Mouse (Mus musculus): Measurements from ENCODE around the gene Plxna2.

Gene Plxna2

GRCm38 (mm10) chr1:194617918-194618317 lies at the start of gene Plxna2:
TSS of gene Plxna2 (plus strand) at chr1:194618218.
- no peak for DNase-seq (ENCODE audit: low read depth, low spot score)

- DNase-seq (ENCODE audit: low read depth, low spot score), result no peak
These were observed 44.1 kb upstream of the Plxna2 start for GRCm38 (mm10) chr1:194573870-194574269.

GRCm38 (mm10) chr1:194578270-194578669 lies 39.7 kb upstream of the Plxna2 start:
- DNase-seq (ENCODE audit: low read depth, low spot score), result no peak

- DNase-seq (ENCODE audit: low read depth, low spot score), result no peak
These were observed 37.5 kb upstream of the Plxna2 start for GRCm38 (mm10) chr1:194580539-194580938.

- DNase-seq (ENCODE audit: low read depth, low spot score), result no peak
These were observed 31.3 kb upstream of the Plxna2 start for GRCm38 (mm10) chr1:194586670-194587069.

- DNase-seq (ENCODE audit: low read depth, low spot score), result no peak
These were observed 30.5 kb upstream of the Plxna2 start for GRCm38 (mm10) chr1:194587532-194587931.

GRCm38 (mm10) chr1:194587956-194588668 lies 29.9 kb upstream of the Plxna2 start:
- no peak for DNase-seq (ENCODE audit: low read depth, low spot score)

GRCm38 (mm10) chr1:194588711-194589451 lies 29.1 kb upstream of the Plxna2 start:
- DNase-seq (ENCODE audit: low read depth, low spot score), result no peak

GRCm38 (mm10) chr1:194593155-194593554 lies 24.9 kb upstream of the Plxna2 start:
- no peak for DNase-seq (ENCODE audit: low read depth, low spot score)

GRCm38 (mm10) chr1:194607406-194608261 lies 10.4 kb upstream of the Plxna2 start:
- DNase-seq (ENCODE audit: low read depth, low spot score), result peak; percentile 14

GRCm38 (mm10) chr1:194610516-194610915 lies 7.5 kb upstream of the Plxna2 start:
- peak; percentile 43 for DNase-seq (ENCODE audit: low read depth, low spot score)

GRCm38 (mm10) chr1:194612628-194613027 lies 5.4 kb upstream of the Plxna2 start:
- no peak for DNase-seq (ENCODE audit: low read depth, low spot score)

- DNase-seq (ENCODE audit: low read depth, low spot score), result no peak
These were observed 4.7 kb upstream of the Plxna2 start for GRCm38 (mm10) chr1:194613271-194613834.

- DNase-seq (ENCODE audit: low read depth, low spot score), result no peak
These were observed 3.8 kb upstream of the Plxna2 start for GRCm38 (mm10) chr1:194613923-194614830.

- DNase-seq (ENCODE audit: low read depth, low spot score), result peak; percentile 68
These were observed 1.9 kb upstream of the Plxna2 start for GRCm38 (mm10) chr1:194616136-194616535.

- peak; percentile 91 for DNase-seq (ENCODE audit: low read depth, low spot score)
These were observed 858 bp downstream of the Plxna2 start for GRCm38 (mm10) chr1:194618841-194619311.

- DNase-seq (ENCODE audit: low read depth, low spot score), result peak; percentile 83
These were observed 1.6 kb downstream of the Plxna2 start for GRCm38 (mm10) chr1:194619353-194620244.

- peak; percentile 35 for DNase-seq (ENCODE audit: low read depth, low spot score)
These were observed 2.4 kb downstream of the Plxna2 start for GRCm38 (mm10) chr1:194620245-194620991.

- no peak for DNase-seq (ENCODE audit: low read depth, low spot score)
These were observed 4.2 kb downstream of the Plxna2 start for GRCm38 (mm10) chr1:194622174-194622573.
